Mouse (Mus musculus): ENCODE measurements at regions not wholly inside any gene's neighbourhood (a gene's known extent, or its start where the extent isn't known, plus 50 kb on each side); places are given as distances from the start of the nearest gene placed in this dataset.

GRCm38 (mm10) chr14:24749313-24749712 lies 262.4 kb downstream of the Rps24 start:
- Histone ChIP-seq H3K36me3 (ENCODE audit: insufficient read depth, low read length) (no peaks in the 10 kb centered on the region), H3K27me3 (ENCODE audit: insufficient read depth, low read length) (no peaks in the 10 kb centered on the region), H3K9me3 (ENCODE audit: low read length) (no peaks in the 10 kb centered on the region), H3K4me3 (replicated peaks; ENCODE audit: low read length) (no peak overlapping the region), H3K4me1 (replicated peaks; ENCODE audit: low read depth, low read length) (no peaks in the 10 kb centered on the region)
- TF ChIP-seq CTCF (conservative IDR thresholded peaks at IDR 0.05; ENCODE audit: low read length) (no peak), NANOG (IDR thresholded peaks at IDR 0.05; ENCODE audit: borderline replicate concordance, low read length) (no peak), POU5F1 (IDR thresholded peaks at IDR 0.05; ENCODE audit: borderline replicate concordance, low read length) (no peak)

GRCm38 (mm10) chr14:24751227-24751626 lies 264.3 kb downstream of the Rps24 start:
- no peak for TF ChIP-seq NANOG (IDR thresholded peaks at IDR 0.05; ENCODE audit: borderline replicate concordance, low read length)
- TF ChIP-seq CTCF (conservative IDR thresholded peaks at IDR 0.05; ENCODE audit: low read length) = no peak
- TF ChIP-seq POU5F1 (IDR thresholded peaks at IDR 0.05; ENCODE audit: borderline replicate concordance, low read length) = no peak
- Histone ChIP-seq H3K36me3 (ENCODE audit: insufficient read depth, low read length) (no peaks in the 10 kb centered on the region), H3K4me3 (replicated peaks; ENCODE audit: low read length) (no peak overlapping the region), H3K9me3 (ENCODE audit: low read length) (no peaks in the 10 kb centered on the region), H3K27me3 (ENCODE audit: insufficient read depth, low read length) (no peaks in the 10 kb centered on the region), H3K4me1 (replicated peaks; ENCODE audit: low read depth, low read length) (no peaks in the 10 kb centered on the region)

DNA sequence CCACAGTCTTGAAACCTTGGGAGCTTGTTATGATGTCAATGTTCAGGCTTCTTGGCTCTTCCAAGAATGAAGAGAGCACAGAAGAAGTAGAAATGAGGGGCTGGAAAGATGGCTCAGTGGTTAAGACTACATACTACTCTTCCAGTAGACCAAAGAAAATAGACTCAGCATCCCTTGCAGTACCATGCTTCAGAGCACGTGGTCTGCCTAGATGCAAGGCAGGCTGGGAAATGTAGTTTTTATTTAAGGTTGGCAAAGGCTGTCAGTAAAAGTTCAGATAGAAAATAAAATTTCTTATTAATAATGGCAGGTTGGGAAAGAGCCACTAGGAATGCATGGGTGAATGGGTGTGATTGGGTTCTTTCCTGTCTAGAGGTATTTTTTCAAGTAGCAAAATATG lies 267.8 kb downstream of the Rps24 start:
- H3K36me3 ChIP-seq (ENCODE audit: insufficient read depth, low read length) = no peaks in the 10 kb centered on the region
- no peaks in the 10 kb centered on the region for H3K9me3 ChIP-seq (ENCODE audit: low read length)
- H3K27me3 ChIP-seq (ENCODE audit: insufficient read depth, low read length) = no peaks in the 10 kb centered on the region
- TF ChIP-seq POU5F1 (IDR thresholded peaks at IDR 0.05; ENCODE audit: borderline replicate concordance, low read length) (no peak), NANOG (IDR thresholded peaks at IDR 0.05; ENCODE audit: borderline replicate concordance, low read length) (no peak), CTCF (conservative IDR thresholded peaks at IDR 0.05; ENCODE audit: low read length) (no peak)
- no peak overlapping the region for H3K4me3 ChIP-seq (replicated peaks; ENCODE audit: low read length)
- peaks cover 21% of the 10 kb centered on the region for H3K4me1 ChIP-seq (replicated peaks; ENCODE audit: low read depth, low read length)

- Histone ChIP-seq H3K36me3 (ENCODE audit: insufficient read depth, low read length) (no peaks in the 10 kb centered on the region), H3K27me3 (ENCODE audit: insufficient read depth, low read length) (no peaks in the 10 kb centered on the region), H3K4me3 (replicated peaks; ENCODE audit: low read length) (no peak overlapping the region), H3K9me3 (ENCODE audit: low read length) (no peaks in the 10 kb centered on the region), H3K4me1 (replicated peaks; ENCODE audit: low read depth, low read length) (peaks cover 21% of the 10 kb centered on the region)
- TF ChIP-seq POU5F1 (IDR thresholded peaks at IDR 0.05; ENCODE audit: borderline replicate concordance, low read length) (no peak), CTCF (conservative IDR thresholded peaks at IDR 0.05; ENCODE audit: low read length) (no peak), NANOG (IDR thresholded peaks at IDR 0.05; ENCODE audit: borderline replicate concordance, low read length) (no peak)
Observed at GRCm38 (mm10) chr14:24755426-24756117, 268.6 kb downstream of the Rps24 start.

- Histone ChIP-seq H3K4me3 (replicated peaks; ENCODE audit: low read length) (no peak overlapping the region), H3K36me3 (ENCODE audit: insufficient read depth, low read length) (no peaks in the 10 kb centered on the region), H3K27me3 (ENCODE audit: insufficient read depth, low read length) (no peaks in the 10 kb centered on the region), H3K4me1 (replicated peaks; ENCODE audit: low read depth, low read length) (peaks cover 23% of the 10 kb centered on the region), H3K9me3 (ENCODE audit: low read length) (no peaks in the 10 kb centered on the region)
- TF ChIP-seq POU5F1 (IDR thresholded peaks at IDR 0.05; ENCODE audit: borderline replicate concordance, low read length) = no peak
- no peak for TF ChIP-seq NANOG (IDR thresholded peaks at IDR 0.05; ENCODE audit: borderline replicate concordance, low read length)
- TF ChIP-seq CTCF (conservative IDR thresholded peaks at IDR 0.05; ENCODE audit: low read length) = no peak
Observed at GRCm38 (mm10) chr14:24757302-24757701, 270.4 kb downstream of the Rps24 start.

DNA sequence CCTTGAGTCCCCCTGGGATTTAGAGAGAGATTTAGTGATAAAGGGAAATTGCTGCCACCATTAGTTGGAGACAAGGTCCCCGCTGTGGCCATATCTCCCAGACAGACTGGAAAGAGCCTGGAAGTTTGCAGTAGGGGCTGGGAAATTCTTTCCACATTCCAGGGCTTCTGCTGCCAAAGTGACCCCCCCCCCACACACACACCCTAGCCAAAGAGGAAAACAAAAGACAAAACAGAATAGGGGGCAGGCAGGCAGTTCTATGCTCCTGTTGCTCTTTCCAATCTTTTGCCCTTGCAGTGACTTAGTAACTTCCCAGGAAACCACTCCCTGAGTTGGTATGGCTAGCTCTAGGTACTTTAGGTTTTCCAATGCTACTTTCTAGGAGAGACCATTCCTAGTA lies 270.9 kb downstream of the Rps24 start:
- TF ChIP-seq POU5F1 (IDR thresholded peaks at IDR 0.05; ENCODE audit: borderline replicate concordance, low read length) (no peak), CTCF (conservative IDR thresholded peaks at IDR 0.05; ENCODE audit: low read length) (no peak), NANOG (IDR thresholded peaks at IDR 0.05; ENCODE audit: borderline replicate concordance, low read length) (no peak)
- peaks cover 28% of the 10 kb centered on the region for H3K4me1 ChIP-seq (replicated peaks; ENCODE audit: low read depth, low read length)
- no peaks in the 10 kb centered on the region for H3K27me3 ChIP-seq (ENCODE audit: insufficient read depth, low read length)
- H3K9me3 ChIP-seq (ENCODE audit: low read length) = no peaks in the 10 kb centered on the region
- no peaks in the 10 kb centered on the region for H3K36me3 ChIP-seq (ENCODE audit: insufficient read depth, low read length)
- H3K4me3 ChIP-seq (replicated peaks; ENCODE audit: low read length) = no peak overlapping the region

- TF ChIP-seq NANOG (IDR thresholded peaks at IDR 0.05; ENCODE audit: borderline replicate concordance, low read length) = no peak
- TF ChIP-seq CTCF (conservative IDR thresholded peaks at IDR 0.05; ENCODE audit: low read length) = no peak
- no peak for TF ChIP-seq POU5F1 (IDR thresholded peaks at IDR 0.05; ENCODE audit: borderline replicate concordance, low read length)
- H3K27me3 ChIP-seq (ENCODE audit: insufficient read depth, low read length) = no peaks in the 10 kb centered on the region
- H3K9me3 ChIP-seq (ENCODE audit: low read length) = no peaks in the 10 kb centered on the region
- peaks cover 39% of the 10 kb centered on the region for H3K4me1 ChIP-seq (replicated peaks; ENCODE audit: low read depth, low read length)
- no peak overlapping the region for H3K4me3 ChIP-seq (replicated peaks; ENCODE audit: low read length)
- no peaks in the 10 kb centered on the region for H3K36me3 ChIP-seq (ENCODE audit: insufficient read depth, low read length)
Observed at GRCm38 (mm10) chr14:24760926-24761325, 274.0 kb downstream of the Rps24 start.

GRCm38 (mm10) chr14:24762468-24763274 lies 275.7 kb downstream of the Rps24 start:
- no peaks in the 10 kb centered on the region for H3K36me3 ChIP-seq (ENCODE audit: insufficient read depth, low read length)
- TF ChIP-seq POU5F1 (IDR thresholded peaks at IDR 0.05; ENCODE audit: borderline replicate concordance, low read length) (no peak), CTCF (conservative IDR thresholded peaks at IDR 0.05; ENCODE audit: low read length) (peak; percentile 35)
- H3K9me3 ChIP-seq (ENCODE audit: low read length) = no peaks in the 10 kb centered on the region
- peaks cover 31% of the 10 kb centered on the region for H3K4me1 ChIP-seq (replicated peaks; ENCODE audit: low read depth, low read length)
- H3K4me3 ChIP-seq (replicated peaks; ENCODE audit: low read length) = 0 out of 2 replicates have a peak overlapping the region, but pooled peaks have one; percentile 4
- H3K27me3 ChIP-seq (ENCODE audit: insufficient read depth, low read length) = no peaks in the 10 kb centered on the region
